Mouse (Mus musculus): ENCODE measurements around the gene Bpifc. TPM values are rescaled to one million over a fixed set of nuclear protein-coding genes. Genes with fewer than 3 reads are reported as not detected.

Bpifc gene
- polyA plus RNA-seq, 1 experiment from 2014 or later: not detected

- Histone ChIP-seq H3K27me3 (ENCODE audit: control insufficient read depth, insufficient read depth, low read length) (no peaks in the 10 kb centered on the region), H3K36me3 (replicated peaks; ENCODE audit: control insufficient read depth, insufficient read depth, low read depth, low read length) (no peaks in the 10 kb centered on the region), H3K27ac (replicated peaks; ENCODE audit: low read depth, low read length) (no peak overlapping the region), H3K9me3 (replicated peaks; ENCODE audit: control insufficient read depth, low read length) (no peaks in the 10 kb centered on the region), H3K4me2 (ENCODE audit: low read depth, low read length) (no peak overlapping the region), H3K4me1 (ENCODE audit: control insufficient read depth, insufficient read depth, low read length) (no peaks in the 10 kb centered on the region), H3K4me3 (ENCODE audit: low read depth, low read length) (no peak overlapping the region), H3K9ac (replicated peaks; ENCODE audit: low read length) (no peak overlapping the region)
- WGBS: 78% methylated on average over 9 of the region's 9 CpGs
- ATAC-seq (replicated peaks; ENCODE audit: insufficient number of reproducible peaks, low FRiP score, low TSS enrichment, low read depth): no peak
- no peak for DNase-seq (ENCODE audit: low spot score)
Measured at GRCm38 (mm10) chr10:85962897-85963296, 48.8 kb downstream of the Bpifc start.

- H3K4me3 ChIP-seq (ENCODE audit: low read depth, low read length): peak within 1 kb of the TSS; percentile 69
- ATAC-seq (replicated peaks; ENCODE audit: insufficient number of reproducible peaks, low FRiP score, low TSS enrichment, low read depth) (peak; percentile 89), DNase-seq (ENCODE audit: low spot score) (peak; percentile 97)
- peak within 1 kb of the TSS; percentile 59 for H3K4me2 ChIP-seq (ENCODE audit: low read depth, low read length)
- under 1% methylated on average over 38 of the region's 38 CpGs for WGBS
- peaks cover 5% of the 10 kb centered on the region; the same call in 1 of the 2 replicates for H3K36me3 ChIP-seq (replicated peaks; ENCODE audit: control insufficient read depth, insufficient read depth, low read depth, low read length)
- H3K9me3 ChIP-seq (replicated peaks; ENCODE audit: control insufficient read depth, low read length): no peaks in the 10 kb centered on the region
- H3K27me3 ChIP-seq (ENCODE audit: control insufficient read depth, insufficient read depth, low read length): no peaks in the 10 kb centered on the region
- no peak within 1 kb of the TSS for H3K27ac ChIP-seq (replicated peaks; ENCODE audit: low read depth, low read length)
- no peaks in the 10 kb centered on the region for H3K4me1 ChIP-seq (ENCODE audit: control insufficient read depth, insufficient read depth, low read length)
- H3K9ac ChIP-seq (replicated peaks; ENCODE audit: low read length): peak within 1 kb of the TSS; percentile 77
Measured at GRCm38 (mm10) chr10:85957464-85957950, 54.2 kb downstream of the Bpifc start, which contains the start of gene Rtcb. Gene Rtcb, minus strand, starts transcription at chr10:85957823.

GRCm38 (mm10) chr10:85956871-85957419 is 54.8 kb downstream of the Bpifc start:
- H3K4me3 ChIP-seq (ENCODE audit: low read depth, low read length): peak overlapping the region; percentile 69
- WGBS: 5% methylated on average over 20 of the region's 20 CpGs
- H3K4me1 ChIP-seq (ENCODE audit: control insufficient read depth, insufficient read depth, low read length): no peaks in the 10 kb centered on the region
- DNase-seq (ENCODE audit: low spot score): peak; percentile 10
- H3K4me2 ChIP-seq (ENCODE audit: low read depth, low read length): peak overlapping the region; percentile 59
- H3K27me3 ChIP-seq (ENCODE audit: control insufficient read depth, insufficient read depth, low read length): no peaks in the 10 kb centered on the region
- H3K27ac ChIP-seq (replicated peaks; ENCODE audit: low read depth, low read length): no peak overlapping the region
- peak overlapping the region; percentile 77 for H3K9ac ChIP-seq (replicated peaks; ENCODE audit: low read length)
- ATAC-seq (replicated peaks; ENCODE audit: insufficient number of reproducible peaks, low FRiP score, low TSS enrichment, low read depth): no peak
- H3K36me3 ChIP-seq (replicated peaks; ENCODE audit: control insufficient read depth, insufficient read depth, low read depth, low read length): peaks cover 5% of the 10 kb centered on the region; the same call in 1 of the 2 replicates
- H3K9me3 ChIP-seq (replicated peaks; ENCODE audit: control insufficient read depth, low read length): no peaks in the 10 kb centered on the region

- Histone ChIP-seq H3K4me1 (ENCODE audit: control insufficient read depth, insufficient read depth, low read length) (no peaks in the 10 kb centered on the region), H3K27ac (replicated peaks; ENCODE audit: low read depth, low read length) (no peak overlapping the region), H3K4me2 (ENCODE audit: low read depth, low read length) (no peak overlapping the region), H3K9me3 (replicated peaks; ENCODE audit: control insufficient read depth, low read length) (no peaks in the 10 kb centered on the region), H3K4me3 (ENCODE audit: low read depth, low read length) (no peak overlapping the region), H3K27me3 (ENCODE audit: control insufficient read depth, insufficient read depth, low read length) (no peaks in the 10 kb centered on the region), H3K36me3 (replicated peaks; ENCODE audit: control insufficient read depth, insufficient read depth, low read depth, low read length) (peaks cover 5% of the 10 kb centered on the region; the same call in 1 of the 2 replicates), H3K9ac (replicated peaks; ENCODE audit: low read length) (no peak overlapping the region)
- ATAC-seq (replicated peaks; ENCODE audit: insufficient number of reproducible peaks, low FRiP score, low TSS enrichment, low read depth) (no peak), DNase-seq (ENCODE audit: low spot score) (no peak)
- 87% methylated on average over 2 of the region's 2 CpGs for WGBS
Measured at GRCm38 (mm10) chr10:85954429-85954828, 57.3 kb downstream of the Bpifc start.

GRCm38 (mm10) chr10:85953401-85953800 is 58.3 kb downstream of the Bpifc start:
- Histone ChIP-seq H3K27ac (replicated peaks; ENCODE audit: low read depth, low read length) (no peak overlapping the region), H3K9ac (replicated peaks; ENCODE audit: low read length) (no peak overlapping the region), H3K4me1 (ENCODE audit: control insufficient read depth, insufficient read depth, low read length) (no peaks in the 10 kb centered on the region), H3K4me2 (ENCODE audit: low read depth, low read length) (no peak overlapping the region), H3K36me3 (replicated peaks; ENCODE audit: control insufficient read depth, insufficient read depth, low read depth, low read length) (peaks cover 5% of the 10 kb centered on the region; the same call in 1 of the 2 replicates), H3K27me3 (ENCODE audit: control insufficient read depth, insufficient read depth, low read length) (no peaks in the 10 kb centered on the region), H3K9me3 (replicated peaks; ENCODE audit: control insufficient read depth, low read length) (no peaks in the 10 kb centered on the region), H3K4me3 (ENCODE audit: low read depth, low read length) (no peak overlapping the region)
- no peak for DNase-seq (ENCODE audit: low spot score)
- WGBS: 83% methylated on average over 3 of the region's 3 CpGs
- ATAC-seq (replicated peaks; ENCODE audit: insufficient number of reproducible peaks, low FRiP score, low TSS enrichment, low read depth): no peak

- H3K36me3 ChIP-seq (replicated peaks; ENCODE audit: control insufficient read depth, insufficient read depth, low read depth, low read length): peaks cover 5% of the 10 kb centered on the region; the same call in 1 of the 2 replicates
- no peak overlapping the region for H3K9ac ChIP-seq (replicated peaks; ENCODE audit: low read length)
- H3K9me3 ChIP-seq (replicated peaks; ENCODE audit: control insufficient read depth, low read length): no peaks in the 10 kb centered on the region
- H3K4me3 ChIP-seq (ENCODE audit: low read depth, low read length): no peak overlapping the region
- H3K27ac ChIP-seq (replicated peaks; ENCODE audit: low read depth, low read length): no peak overlapping the region
- H3K4me1 ChIP-seq (ENCODE audit: control insufficient read depth, insufficient read depth, low read length): no peaks in the 10 kb centered on the region
- ATAC-seq (replicated peaks; ENCODE audit: insufficient number of reproducible peaks, low FRiP score, low TSS enrichment, low read depth) (no peak), DNase-seq (ENCODE audit: low spot score) (no peak)
- no peaks in the 10 kb centered on the region for H3K27me3 ChIP-seq (ENCODE audit: control insufficient read depth, insufficient read depth, low read length)
- no peak overlapping the region for H3K4me2 ChIP-seq (ENCODE audit: low read depth, low read length)
- WGBS: 86% methylated on average over 6 of the region's 6 CpGs
Measured at GRCm38 (mm10) chr10:85951765-85952443, 59.8 kb downstream of the Bpifc start.

- DNase-seq (ENCODE audit: low spot score): no peak
- Histone ChIP-seq H3K9ac (replicated peaks; ENCODE audit: low read length) (no peak overlapping the region), H3K4me3 (ENCODE audit: low read depth, low read length) (no peak overlapping the region), H3K36me3 (replicated peaks; ENCODE audit: control insufficient read depth, insufficient read depth, low read depth, low read length) (peaks cover 5% of the 10 kb centered on the region), H3K4me1 (ENCODE audit: control insufficient read depth, insufficient read depth, low read length) (no peaks in the 10 kb centered on the region), H3K27ac (replicated peaks; ENCODE audit: low read depth, low read length) (no peak overlapping the region), H3K9me3 (replicated peaks; ENCODE audit: control insufficient read depth, low read length) (no peaks in the 10 kb centered on the region), H3K27me3 (ENCODE audit: control insufficient read depth, insufficient read depth, low read length) (no peaks in the 10 kb centered on the region), H3K4me2 (ENCODE audit: low read depth, low read length) (no peak overlapping the region)
- WGBS: 94% methylated on average over 8 of the region's 8 CpGs
- no peak for ATAC-seq (replicated peaks; ENCODE audit: insufficient number of reproducible peaks, low FRiP score, low TSS enrichment, low read depth)
Measured at GRCm38 (mm10) chr10:85948483-85949196, 63.1 kb downstream of the Bpifc start.
